Mouse (Mus musculus): ENCODE data around the gene Ltc4s.

The Ltc4s gene

DNA sequence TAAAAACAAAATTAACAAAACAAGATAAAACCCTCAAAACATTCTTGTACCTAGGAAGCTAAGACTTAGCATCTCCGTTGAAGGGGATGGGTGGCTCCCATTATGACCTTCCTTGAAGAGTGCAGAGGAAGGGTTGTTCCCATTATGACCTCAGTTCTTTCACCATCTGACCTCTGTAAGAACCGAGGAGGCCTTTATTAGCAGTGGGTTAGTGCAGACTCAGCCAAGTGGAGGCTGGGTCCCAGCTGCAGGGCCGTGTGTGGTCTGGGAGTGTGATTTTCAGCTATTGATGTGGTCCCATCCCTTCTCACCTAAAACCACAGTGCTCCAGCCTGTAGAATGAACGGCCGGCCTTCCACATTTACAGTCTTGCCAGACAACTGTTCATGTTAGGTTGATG is 6.9 kb upstream of the Ltc4s start:
- DNase-seq: no peak

- no peak for DNase-seq
Measured at GRCm38 (mm10) chr11:50243926-50244325, 5.5 kb upstream of the Ltc4s start.

GRCm38 (mm10) chr11:50240235-50240911 is 2.0 kb upstream of the Ltc4s start:
- no peak for DNase-seq

- DNase-seq: no peak
Measured at GRCm38 (mm10) chr11:50238821-50239791, 690 bp upstream of the Ltc4s start.

DNA sequence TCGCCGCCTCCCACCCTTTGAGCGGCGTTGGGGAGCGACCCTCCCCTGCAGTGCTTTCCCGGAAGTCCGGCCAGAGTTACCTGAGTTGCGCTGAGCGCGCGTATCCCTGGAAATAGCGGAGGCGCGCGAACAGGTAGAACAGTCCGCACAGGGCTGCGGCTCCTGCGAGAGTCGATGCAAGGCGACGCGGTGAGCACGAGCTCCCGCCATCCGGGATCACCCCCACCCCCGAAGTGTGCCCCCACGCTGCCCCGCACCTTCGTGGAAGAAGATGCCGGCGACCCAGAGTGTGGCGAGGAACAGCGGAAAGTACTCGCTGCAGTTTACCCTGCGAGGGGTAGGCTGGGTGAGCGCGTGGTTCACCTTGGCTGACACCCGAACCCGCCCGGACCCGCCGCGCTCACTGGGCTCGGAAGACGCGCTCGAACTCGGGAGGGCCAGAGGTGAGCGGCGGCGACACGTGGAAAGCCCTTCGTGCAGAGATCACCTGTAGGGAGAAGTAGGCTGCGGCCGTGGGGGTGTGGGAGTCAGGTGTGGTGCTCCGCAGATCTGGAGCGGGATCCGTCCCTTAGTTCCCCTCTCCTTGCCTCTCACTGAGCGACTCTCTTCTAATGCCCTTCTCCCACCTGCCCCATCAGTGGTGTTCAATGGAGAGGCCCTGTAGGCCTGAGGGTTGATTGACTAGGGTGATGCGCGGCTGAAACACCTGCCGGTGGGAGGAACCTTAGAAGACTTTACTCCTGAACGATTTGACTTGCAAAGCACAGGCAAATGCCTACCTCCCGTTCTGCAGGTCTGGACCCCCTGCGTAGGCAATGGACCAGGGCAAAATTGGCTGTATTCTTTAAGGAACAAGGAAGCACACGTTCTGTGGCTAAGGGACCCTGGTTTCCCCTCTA is 1.2 kb downstream of the Ltc4s start:
- DNase-seq: no peak

DNA sequence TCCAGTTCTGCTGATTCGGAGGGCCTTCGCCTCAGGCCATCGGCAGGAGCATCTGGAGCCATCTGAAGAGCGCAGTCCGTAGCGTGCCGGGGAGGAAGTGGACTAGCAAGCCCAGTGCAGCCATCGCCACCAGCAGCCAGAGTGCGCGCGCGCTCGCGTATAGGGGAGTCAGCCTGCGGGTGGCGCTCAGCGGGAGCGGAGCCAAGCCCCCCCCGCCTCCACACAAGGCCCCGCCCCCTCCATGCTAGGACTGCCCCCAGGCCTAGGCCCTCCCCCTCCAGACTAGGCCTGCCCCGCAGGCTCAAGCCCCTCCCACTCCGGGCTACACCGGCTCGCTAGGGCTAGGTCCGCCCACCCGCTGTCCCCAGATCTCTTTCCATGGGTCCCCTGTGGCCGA is 1.9 kb downstream of the Ltc4s start:
- peak; percentile 92 for DNase-seq

DNA sequence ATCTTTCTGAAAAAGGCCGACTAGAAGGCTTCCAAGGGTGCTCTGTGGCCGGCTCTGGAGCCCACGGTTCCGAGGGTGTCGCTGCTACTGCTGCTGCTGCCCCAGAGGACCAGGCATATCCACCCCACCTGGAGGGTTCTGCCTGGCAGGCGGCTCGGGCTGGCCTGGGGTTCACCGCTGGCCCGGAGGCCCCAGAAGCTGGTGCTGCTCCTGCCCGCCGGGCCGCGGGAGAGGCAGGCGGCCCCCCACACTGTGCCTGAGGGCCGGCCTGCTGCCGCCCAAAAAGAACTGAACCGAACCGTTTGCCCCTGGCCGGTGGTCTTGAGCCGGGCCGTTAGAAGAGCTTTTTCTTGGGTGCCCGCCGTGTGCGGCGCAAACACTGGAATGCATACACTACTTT is 3.8 kb downstream of the Ltc4s start:
- no peak for DNase-seq

- no peak for DNase-seq
Measured at GRCm38 (mm10) chr11:50233993-50234392, 4.4 kb downstream of the Ltc4s start.

GRCm38 (mm10) chr11:50233022-50233421 is 5.4 kb downstream of the Ltc4s start:
- no peak for DNase-seq

GRCm38 (mm10) chr11:50231411-50231810 is 7.0 kb downstream of the Ltc4s start:
- DNase-seq: peak; percentile 81

DNA sequence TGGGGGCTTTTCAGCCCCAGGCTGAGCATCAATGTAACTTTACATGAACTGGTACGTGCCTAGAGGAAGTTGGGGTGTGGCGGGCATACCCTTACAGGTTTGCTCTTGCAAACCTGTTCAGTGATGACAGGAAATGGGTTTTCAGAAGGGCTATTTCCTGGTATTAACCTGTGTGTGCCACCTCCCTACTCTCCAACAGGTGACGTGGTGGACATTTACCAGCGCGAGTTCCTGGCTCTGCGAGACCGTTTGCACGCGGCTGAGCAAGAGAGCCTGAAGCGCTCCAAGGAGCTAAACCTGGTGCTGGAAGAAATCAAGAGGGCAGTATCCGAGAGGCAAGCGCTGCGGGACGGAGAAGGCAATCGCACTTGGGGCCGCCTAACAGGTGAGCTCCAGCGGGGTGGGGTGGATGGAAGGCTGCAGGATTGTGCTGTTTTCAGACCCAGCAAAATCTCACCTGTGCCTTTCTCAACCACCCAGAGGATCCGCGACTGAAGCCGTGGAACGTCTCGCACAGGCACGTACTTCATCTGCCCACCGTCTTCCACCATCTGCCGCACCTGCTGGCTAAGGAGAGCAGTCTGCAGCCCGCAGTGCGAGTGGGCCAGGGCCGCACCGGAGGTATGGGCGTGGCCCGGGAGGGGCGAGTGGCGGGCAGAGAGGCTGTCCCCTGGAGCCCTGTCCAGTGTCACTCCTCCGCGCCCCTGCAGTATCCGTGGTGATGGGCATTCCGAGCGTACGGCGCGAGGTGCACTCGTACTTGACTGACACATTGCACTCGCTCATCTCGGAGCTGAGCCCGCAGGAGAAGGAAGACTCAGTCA is 7.7 kb downstream of the Ltc4s start:
- DNase-seq: no peak

DNA sequence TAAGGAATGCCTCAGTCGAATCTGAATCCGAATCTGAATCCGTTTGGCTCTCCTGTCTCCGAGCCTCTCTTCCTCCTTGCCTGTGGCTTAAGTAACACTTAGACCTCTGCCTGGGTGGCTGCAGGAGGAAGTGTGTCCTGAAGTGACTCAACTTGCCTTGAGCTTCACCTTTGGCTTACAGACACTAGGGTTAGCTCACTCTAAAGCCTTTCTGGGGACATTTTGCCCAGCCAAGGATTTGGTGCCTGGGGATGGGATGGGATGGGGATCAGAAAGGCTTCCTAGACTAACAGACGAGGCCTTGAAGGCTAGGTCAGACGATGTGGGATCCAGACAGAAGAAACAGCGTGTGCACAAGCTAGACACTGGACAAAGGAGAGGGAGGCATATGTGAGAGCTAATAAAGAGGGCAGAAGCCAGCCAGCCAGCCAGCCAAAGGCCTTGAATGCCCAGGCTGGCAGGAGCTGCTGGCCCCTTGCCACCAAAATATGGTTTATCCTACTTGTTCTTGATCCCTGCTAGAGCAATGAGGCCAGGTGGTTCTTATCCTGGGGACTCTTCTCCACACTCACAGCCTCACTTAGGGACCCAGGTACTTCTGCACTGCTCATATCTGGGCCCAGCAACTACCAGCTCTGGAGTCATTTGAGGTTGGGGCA is 9.0 kb downstream of the Ltc4s start:
- DNase-seq: no peak

DNA sequence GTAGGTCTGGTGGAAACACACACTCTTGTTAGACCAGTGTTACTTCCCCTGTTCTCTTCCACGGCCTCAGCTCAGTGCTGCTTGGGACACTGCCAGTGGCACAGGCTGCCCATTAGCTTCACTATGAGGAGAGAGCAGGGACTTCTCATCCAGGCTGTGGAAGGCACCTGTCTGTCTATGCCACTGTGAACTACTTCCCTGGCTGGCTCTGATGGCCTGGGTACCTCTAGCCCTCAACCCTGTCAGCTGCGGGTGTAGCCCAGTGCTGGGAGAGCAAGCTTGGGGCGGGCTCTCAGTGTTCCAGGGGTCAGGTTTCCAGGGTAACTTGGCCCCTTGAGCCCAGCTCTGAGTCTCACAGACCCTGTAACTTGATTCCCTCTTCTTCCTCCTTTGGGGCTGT is 9.6 kb downstream of the Ltc4s start:
- no peak for DNase-seq

GRCm38 (mm10) chr11:50227736-50228135 is 10.7 kb downstream of the Ltc4s start:
- no peak for DNase-seq

DNA sequence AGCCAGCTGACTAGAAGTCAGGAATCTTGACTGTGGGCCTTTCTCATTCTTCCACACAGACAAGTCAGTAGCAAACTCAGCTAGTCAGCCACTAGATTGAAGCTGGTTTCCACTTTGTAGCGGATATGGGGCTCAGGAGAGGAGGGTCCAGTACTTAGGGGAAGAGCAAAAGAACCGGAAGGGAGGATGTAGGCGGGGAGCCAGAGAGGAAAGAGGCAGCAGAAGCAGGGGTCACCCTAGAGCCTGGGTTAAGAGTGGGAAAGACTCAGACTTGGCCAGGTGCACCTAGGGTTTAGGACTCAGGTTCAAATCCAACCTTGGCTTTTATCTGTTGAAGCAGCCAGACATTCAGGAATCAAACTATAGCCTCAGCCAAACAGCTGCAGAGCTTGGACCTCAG is 11.2 kb downstream of the Ltc4s start:
- peak; percentile 56 for DNase-seq

GRCm38 (mm10) chr11:50226406-50226805 is 12.0 kb downstream of the Ltc4s start:
- no peak for DNase-seq

GRCm38 (mm10) chr11:50225611-50226378 is 12.6 kb downstream of the Ltc4s start:
- peak; percentile 55 for DNase-seq

GRCm38 (mm10) chr11:50224671-50225530 is 13.5 kb downstream of the Ltc4s start:
- peak; percentile 90 for DNase-seq

- DNase-seq: no peak
Measured at GRCm38 (mm10) chr11:50223783-50224662, 14.4 kb downstream of the Ltc4s start.
